Mouse (Mus musculus) hindbrain, embryonic 12.5 days (tissue): ENCODE results near the gene U2af1l4. TPM values are rescaled to one million over a fixed set of nuclear protein-coding genes. Genes with fewer than 3 reads are reported as not detected.
A peak's percentile ranks its signal among the peaks of the same experiment; 100 is the strongest.

Experiments
- ATAC-seq: fragments of 200-750 bp; cut with Nextera tagmentation; 2 replicates; pipeline ENCODE4 v1.8.0; 2017; ENCODE audit warnings: moderate TSS enrichment; ENCODE audit not compliant: low FRiP score
- H3K27ac ChIP-seq: fragments of 300-500 bp; sonication (generic); 2 replicates; pipeline ENCODE4 v1.5.1; 2016; ENCODE audit warnings: mild to moderate bottlenecking
- H3K27me3 ChIP-seq: fragments of 300-500 bp; sonication (generic); 2 replicates; pipeline ENCODE4 v1.6.1; 2016; ENCODE audit warnings: mild to moderate bottlenecking
- H3K36me3 ChIP-seq: fragments of 300-500 bp; sonication (generic); 2 replicates; pipeline ENCODE4 v1.6.1; 2016; ENCODE audit warnings: mild to moderate bottlenecking
- H3K4me1 ChIP-seq: fragments of 300-500 bp; sonication (generic); 2 replicates; pipeline ENCODE4 v1.6.1; 2016
- H3K4me2 ChIP-seq: fragments of 300-500 bp; sonication (generic); replicated peaks from 2 replicates; pipeline ENCODE4 v1.6.1; 2016; ENCODE audit warnings: mild to moderate bottlenecking
- H3K4me3 ChIP-seq: fragments of 300-500 bp; sonication (generic); 2 replicates; pipeline ENCODE4 v1.5.1; 2016; ENCODE audit warnings: mild to moderate bottlenecking
- H3K9ac ChIP-seq: fragments of 300-500 bp; sonication (generic); 2 replicates; pipeline ENCODE4 v1.6.1; 2016; ENCODE audit warnings: mild to moderate bottlenecking, moderate library complexity
- H3K9me3 ChIP-seq: fragments of 300-500 bp; sonication (generic); replicated peaks from 2 replicates; pipeline ENCODE4 v1.6.1; 2016; ENCODE audit warnings: mild to moderate bottlenecking
- WGBS: fragments of 180-500 bp; shearing (Covaris S2); methylation state at CpG from one replicate; pipeline ENCODE4 v1.1.7; 2016; 5-methylcytosine and 5-hydroxymethylcytosine counted together
- microRNA-seq: library from miRNA; unstranded; fragments of <30 nt; microRNA quantifications from one replicate; pipeline ENCODE4, GENCODE M21; 2017
- polyA plus RNA-seq: library from polyadenylated mRNA; unstranded; fragments of >200 nt; fragmentation: Nextera tagmentation; extraction: Ambion mirVana; gene quantifications from 2 replicates; pipeline ENCODE4 v1.2.1, GENCODE M21; 2016

The U2af1l4 gene
- polyA plus RNA-seq, 1 experiment from 2014 or later, result 87.5 TPM

DNA sequence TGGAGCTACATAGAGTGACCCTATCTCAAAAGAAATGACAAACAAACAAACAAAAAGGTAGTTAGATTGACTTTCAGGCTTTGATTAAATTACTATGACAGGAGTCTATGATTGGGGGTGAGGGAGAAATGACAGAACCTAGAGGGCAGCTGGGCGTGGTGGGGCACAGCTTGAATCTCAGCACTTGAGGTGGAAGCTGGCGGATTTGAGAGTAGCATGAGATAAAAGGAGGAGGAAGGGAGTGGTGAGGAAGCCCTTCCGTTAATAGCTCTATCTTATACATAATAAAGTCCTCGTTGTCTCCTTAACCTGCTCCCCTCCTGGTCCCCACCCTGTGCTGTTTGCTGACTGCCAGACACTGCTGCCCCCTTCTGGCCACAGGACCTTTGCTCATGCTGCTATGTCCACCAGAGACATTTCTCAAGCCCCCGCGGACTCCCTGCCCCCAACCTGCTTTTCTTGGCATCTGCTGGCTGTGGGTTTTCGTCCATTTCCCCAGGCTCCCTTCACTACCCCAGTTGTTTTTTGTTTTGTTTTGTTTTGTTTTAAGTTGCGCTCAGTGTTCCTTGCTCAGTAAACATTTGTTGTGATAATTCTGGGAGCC is 44.7 kb downstream of the U2af1l4 start:
- Histone ChIP-seq H3K9ac (no peak overlapping the region), H3K27ac (no peak overlapping the region), H3K4me1 (no peaks in the 10 kb centered on the region), H3K4me2 (no peak overlapping the region), H3K4me3 (no peak overlapping the region), H3K9me3 (no peaks in the 10 kb centered on the region), H3K27me3 (no peaks in the 10 kb centered on the region; the same call in 1 of the 2 replicates), H3K36me3 (no peaks in the 10 kb centered on the region)
- 0 out of 2 replicates have a peak, but pooled peaks have one; percentile 48 for ATAC-seq
- WGBS, result 35% methylated on average over 8 of the region's 8 CpGs

DNA sequence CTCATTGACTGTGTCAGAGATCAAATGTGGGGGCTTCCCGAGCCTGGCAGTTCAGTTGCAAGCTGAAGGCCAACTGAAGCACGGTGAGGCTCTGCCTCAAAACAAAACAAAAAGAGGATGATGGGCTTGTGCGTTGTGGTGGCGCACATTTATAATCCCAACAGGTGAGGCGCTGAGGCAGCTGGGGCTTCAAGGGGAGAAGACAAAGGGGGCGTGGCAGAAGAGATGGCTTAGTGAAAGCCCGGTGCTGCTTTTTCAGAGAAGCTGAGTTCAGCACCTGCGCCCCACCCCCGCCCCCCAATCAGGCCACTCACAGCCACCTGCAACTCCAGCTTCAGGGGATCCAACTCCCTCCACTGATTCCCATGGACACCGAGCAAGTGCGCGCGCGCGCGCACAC is 45.4 kb downstream of the U2af1l4 start:
- H3K27me3 ChIP-seq, result no peaks in the 10 kb centered on the region; the same call in 1 of the 2 replicates
- no peak for ATAC-seq

DNA sequence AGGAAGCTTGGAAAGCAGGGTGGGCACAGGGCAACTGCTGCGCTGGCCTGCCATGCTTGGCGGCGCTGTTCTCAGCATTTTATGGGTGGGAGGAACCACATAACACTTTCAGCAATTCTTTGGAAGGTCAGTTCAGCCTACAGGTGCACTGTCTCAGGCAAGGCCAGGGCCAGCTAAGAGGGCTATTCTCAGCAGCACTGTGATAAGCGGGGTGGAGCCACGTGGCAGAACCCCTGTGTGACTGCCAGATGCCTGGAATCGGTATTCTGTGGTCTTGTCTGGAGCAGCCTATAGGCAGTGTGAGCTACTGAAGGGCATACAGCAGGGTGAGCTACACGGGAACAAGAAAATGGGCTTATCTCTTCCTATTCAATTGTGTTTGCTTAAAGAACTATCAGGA is 46.9 kb downstream of the U2af1l4 start:
- ATAC-seq, result no peak
- Histone ChIP-seq H3K27me3 (no peaks in the 10 kb centered on the region; the same call in 1 of the 2 replicates), H3K4me1 (no peaks in the 10 kb centered on the region), H3K9me3 (no peaks in the 10 kb centered on the region), H3K27ac (no peak overlapping the region), H3K36me3 (no peaks in the 10 kb centered on the region), H3K4me3 (no peak overlapping the region), H3K9ac (no peak overlapping the region), H3K4me2 (no peak overlapping the region)
- 57% methylated on average over 7 of the region's 7 CpGs for WGBS

More for the DNA sequence above, 45.4 kb downstream of the U2af1l4 start:
- H3K4me2 ChIP-seq, result no peak overlapping the region
- no peak overlapping the region for H3K4me3 ChIP-seq
- no peaks in the 10 kb centered on the region for H3K36me3 ChIP-seq
- 54% methylated on average over 14 of the region's 16 CpGs for WGBS
- H3K4me1 ChIP-seq, result no peaks in the 10 kb centered on the region
- H3K9ac ChIP-seq, result no peak overlapping the region
- H3K27ac ChIP-seq, result no peak overlapping the region
- H3K9me3 ChIP-seq, result no peaks in the 10 kb centered on the region

DNA sequence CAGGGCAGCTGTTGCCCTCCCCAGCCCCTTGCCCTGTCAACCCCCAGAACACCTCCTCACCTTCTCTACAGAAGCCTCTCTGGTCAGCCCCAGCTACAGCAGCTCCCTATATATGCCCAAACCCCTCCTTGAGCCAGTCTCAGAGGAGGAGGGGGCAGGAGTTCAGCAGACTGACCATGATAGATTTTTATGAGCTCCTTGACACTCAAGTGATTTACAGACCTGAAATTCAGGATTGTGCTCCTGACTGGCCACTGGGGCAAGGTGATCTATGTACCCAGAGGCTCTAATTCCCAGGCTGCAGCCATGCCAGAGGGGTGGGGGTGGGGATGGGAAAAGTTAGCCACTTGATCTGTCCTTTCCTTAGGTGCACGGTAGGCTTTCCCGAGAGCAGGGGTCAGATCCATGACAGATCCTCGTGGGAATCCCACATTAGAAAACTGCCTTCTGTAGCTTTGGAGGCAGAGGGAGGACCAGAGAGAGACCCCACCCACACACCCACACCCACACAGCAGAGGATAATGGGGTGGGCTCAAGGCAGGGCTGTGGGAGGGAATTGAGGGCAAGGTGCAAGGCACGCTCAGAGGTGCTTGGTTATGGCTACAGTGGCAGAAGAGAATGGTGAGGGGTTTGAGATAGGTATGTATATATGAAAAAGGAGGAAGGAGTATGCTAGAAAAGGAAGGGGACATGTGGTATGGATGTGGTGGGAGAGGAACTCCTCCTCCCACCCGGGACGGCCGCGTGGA is 49.7 kb downstream of the U2af1l4 start, which contains the start of gene Upk1a:
TSS of gene Upk1a (minus strand) at position 194 of the 749 bp plus-strand sequence.
- H3K4me2 ChIP-seq, result no peak within 1 kb of the TSS
- no peak within 1 kb of the TSS for H3K27ac ChIP-seq
- no peak within 1 kb of the TSS for H3K9ac ChIP-seq
- no peak for ATAC-seq
- H3K4me3 ChIP-seq, result no peak within 1 kb of the TSS
- no peaks in the 10 kb centered on the region for H3K27me3 ChIP-seq
- H3K4me1 ChIP-seq, result no peaks in the 10 kb centered on the region
- 78% methylated on average over 8 of the region's 8 CpGs for WGBS
- H3K36me3 ChIP-seq, result peaks cover 22% of the 10 kb centered on the region
- no peaks in the 10 kb centered on the region for H3K9me3 ChIP-seq

DNA sequence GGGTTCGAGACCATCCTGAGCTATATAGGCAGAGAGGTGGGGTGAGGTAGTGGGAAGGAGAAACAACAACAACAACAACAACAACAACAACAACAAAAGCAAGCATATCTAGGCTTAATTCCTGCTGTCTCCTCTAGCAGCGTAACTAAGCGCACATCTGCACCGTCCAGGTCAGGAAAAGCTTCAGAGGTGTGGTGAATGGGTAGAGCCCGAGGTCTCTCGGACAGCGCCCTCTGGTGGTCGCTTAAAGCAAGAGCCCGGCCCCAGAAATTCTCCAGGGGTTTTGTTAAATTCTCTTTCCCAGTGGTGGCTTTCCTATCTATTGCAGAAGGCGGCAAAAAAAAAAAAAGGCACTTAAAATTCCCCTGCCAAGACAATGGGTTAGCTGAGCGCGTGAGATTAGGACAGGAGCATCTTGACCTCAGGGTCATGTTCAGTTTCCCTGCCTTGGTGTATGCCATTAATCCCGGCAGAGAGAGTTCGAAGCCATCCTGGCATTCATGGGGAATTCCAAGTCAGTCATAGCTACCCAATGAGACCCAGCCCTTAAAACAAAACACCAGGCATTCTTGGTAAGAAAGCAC is 50.5 kb downstream of the U2af1l4 start:
- no peak overlapping the region for H3K4me2 ChIP-seq
- no peaks in the 10 kb centered on the region for H3K9me3 ChIP-seq
- 27% methylated on average over 14 of the region's 14 CpGs for WGBS
- H3K4me1 ChIP-seq, result no peaks in the 10 kb centered on the region
- H3K27me3 ChIP-seq, result no peaks in the 10 kb centered on the region
- H3K36me3 ChIP-seq, result peaks cover 30% of the 10 kb centered on the region
- peak; percentile 26; the same call in 1 of the 2 replicates for ATAC-seq
- no peak overlapping the region for H3K27ac ChIP-seq
- no peak overlapping the region for H3K4me3 ChIP-seq
- no peak overlapping the region for H3K9ac ChIP-seq

DNA sequence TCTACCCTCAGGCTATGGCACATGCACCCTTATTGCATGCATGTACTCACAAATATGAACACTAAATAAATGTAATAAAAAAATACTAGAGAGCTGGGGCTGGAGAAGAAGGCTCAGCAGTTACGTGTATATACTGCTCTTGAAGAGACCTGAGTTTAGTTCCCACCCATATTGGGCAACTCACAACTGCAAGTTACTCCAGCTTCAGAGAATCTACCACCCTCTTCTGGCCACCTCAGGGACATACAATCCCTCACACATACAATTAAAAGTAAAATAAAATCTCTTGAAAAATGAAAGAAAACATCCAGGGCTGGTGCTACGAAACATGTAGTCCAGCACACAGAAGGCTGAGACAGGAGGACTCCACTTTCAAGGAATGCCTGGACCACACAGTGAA is 51.4 kb downstream of the U2af1l4 start:
- H3K27me3 ChIP-seq, result no peaks in the 10 kb centered on the region
- ATAC-seq, result no peak
- H3K4me3 ChIP-seq, result no peak overlapping the region
- H3K4me1 ChIP-seq, result no peaks in the 10 kb centered on the region
- 85% methylated on average over 2 of the region's 2 CpGs for WGBS
- H3K9me3 ChIP-seq, result no peaks in the 10 kb centered on the region
- peaks cover 38% of the 10 kb centered on the region for H3K36me3 ChIP-seq
- no peak overlapping the region for H3K27ac ChIP-seq
- H3K4me2 ChIP-seq, result no peak overlapping the region
- no peak overlapping the region for H3K9ac ChIP-seq

Small RNAs within 50 kb of the gene (microRNA-seq; reads per million reads assigned to microRNA genes)
- gene Gm38670 (1.6 reads per million), gene Mir3569 (1.1 reads per million)

Other genes with a start within 250 kb of the U2af1l4 start
- 36.9 and 39.2 TPM in 2 replicates for gene Syne4, start 248.5 kb upstream of the U2af1l4 start, polyA plus RNA-seq
- 0.33 and 0.49 TPM in 2 replicates for gene E130208F15Rik, start 241.6 kb upstream of the U2af1l4 start, polyA plus RNA-seq
- 22.3 and 23.4 TPM in 2 replicates for gene Sdhaf1, start 239.4 kb upstream of the U2af1l4 start, polyA plus RNA-seq
- gene Lrfn3, start 200.5 kb upstream of the U2af1l4 start, polyA plus RNA-seq, result 9.3 and 10.1 TPM in 2 replicates
- 17.7 and 19.7 TPM in 2 replicates for gene Tyrobp, start 149.5 kb upstream of the U2af1l4 start, polyA plus RNA-seq
- 0.57 and 0.86 TPM in 2 replicates for gene Hcst, start 143.4 kb upstream of the U2af1l4 start, polyA plus RNA-seq
- 1.3 and 2.2 TPM in 2 replicates for gene Nfkbid, start 141.6 kb upstream of the U2af1l4 start, polyA plus RNA-seq
- 348 and 365 TPM in 2 replicates for gene Aplp1, start 117.8 kb upstream of the U2af1l4 start, polyA plus RNA-seq
- 16.1 and 23.9 TPM in 2 replicates for gene Kirrel2, start 105.6 kb upstream of the U2af1l4 start, polyA plus RNA-seq
- gene Nphs1, start 105.0 kb upstream of the U2af1l4 start, polyA plus RNA-seq, result 3.8 and 5.2 TPM in 2 replicates
- not detected in 2 replicates for gene Prodh2, start 69.7 kb upstream of the U2af1l4 start, polyA plus RNA-seq
- gene Arhgap33, start 28.2 kb upstream of the U2af1l4 start, polyA plus RNA-seq, result 88.6 and 98.9 TPM in 2 replicates
- gene Hspb6, start 11.1 kb upstream of the U2af1l4 start, polyA plus RNA-seq, result 5.7 and 7.1 TPM in 2 replicates
- gene Proser3, start 11.0 kb upstream of the U2af1l4 start, polyA plus RNA-seq, result 11.3 and 12.6 TPM in 2 replicates
- gene Lin37, start 3.5 kb upstream of the U2af1l4 start, polyA plus RNA-seq, result 52.4 and 55.2 TPM in 2 replicates
- 18.1 and 19.5 TPM in 2 replicates for gene Gm49396, start within 50 bp of the U2af1l4 start, polyA plus RNA-seq
- 128 and 139 TPM in 2 replicates for gene Psenen, start 326 bp downstream of the U2af1l4 start, polyA plus RNA-seq
- 4.2 and 6.3 TPM in 2 replicates for gene Igflr1, start 2.1 kb downstream of the U2af1l4 start, polyA plus RNA-seq
- 8.8 and 9.9 TPM in 2 replicates for gene Kmt2b, start 25.4 kb downstream of the U2af1l4 start, polyA plus RNA-seq
- gene Zbtb32, start 35.6 kb downstream of the U2af1l4 start, polyA plus RNA-seq, result 0.17 and 0.39 TPM in 2 replicates
- gene Upk1a, start 49.5 kb downstream of the U2af1l4 start, polyA plus RNA-seq, result 0.21 and 0.35 TPM in 2 replicates
- gene Cox6b1, start 62.9 kb downstream of the U2af1l4 start, polyA plus RNA-seq, result 737 and 880 TPM in 2 replicates
- gene Etv2, start 72.6 kb downstream of the U2af1l4 start, polyA plus RNA-seq, result not detected in 2 replicates
- gene Rbm42, start 87.0 kb downstream of the U2af1l4 start, polyA plus RNA-seq, result 153 and 160 TPM in 2 replicates
- 35.4 and 38.4 TPM in 2 replicates for gene Haus5, start 101.7 kb downstream of the U2af1l4 start, polyA plus RNA-seq
- not detected in 2 replicates for gene Pmis2, start 108.3 kb downstream of the U2af1l4 start, polyA plus RNA-seq
- gene 2200002J24Rik, start 135.6 kb downstream of the U2af1l4 start, polyA plus RNA-seq, result not detected in 2 replicates
- 0.93 and 1.3 TPM in 2 replicates for gene Atp4a, start 148.9 kb downstream of the U2af1l4 start, polyA plus RNA-seq
- 147 and 164 TPM in 2 replicates for gene Tmem147, start 166.2 kb downstream of the U2af1l4 start, polyA plus RNA-seq
- gene Gapdhs, start 180.4 kb downstream of the U2af1l4 start, polyA plus RNA-seq, result 0.76 and 1.1 TPM in 2 replicates
- gene Sbsn, start 188.2 kb downstream of the U2af1l4 start, polyA plus RNA-seq, result 1.7 and 2.5 TPM in 2 replicates
- 0.59 and 0.67 TPM in 2 replicates for gene Dmkn, start 200.5 kb downstream of the U2af1l4 start, polyA plus RNA-seq
- gene Krtdap, start 224.6 kb downstream of the U2af1l4 start, polyA plus RNA-seq, result not detected in 2 replicates